Mouse (Mus musculus) ES-Bruce4 (cell line): ENCODE results near the gene Fgfr2. TPM values are rescaled to one million over a fixed set of nuclear protein-coding genes. Genes with fewer than 3 reads are reported as not detected.
"Not testable (repeated sequence)": the region's sequence is repeated elsewhere in the genome, so short reads cannot be mapped to it uniquely, and the experiment has no call there.

Experiments
- H3K27ac ChIP-seq: 2 replicates; pipeline ENCODE4 v1.5.1; 2012; ENCODE audit warnings: low read length, inconsistent platforms; ENCODE audit not compliant: insufficient read depth
- H3K27me3 ChIP-seq: 2 replicates; pipeline ENCODE4 v1.6.1; 2012; ENCODE audit warnings: mild to moderate bottlenecking, low read length, inconsistent platforms; ENCODE audit not compliant: control insufficient read depth, poor library complexity, insufficient read depth, severe bottlenecking
- H3K36me3 ChIP-seq: 2 replicates; pipeline ENCODE4 v1.6.1; 2012; ENCODE audit warnings: inconsistent platforms, mild to moderate bottlenecking, low read length, moderate library complexity; ENCODE audit not compliant: control insufficient read depth, poor library complexity, insufficient read depth, severe bottlenecking
- H3K4me1 ChIP-seq: one replicate; pipeline ENCODE4 v1.8.1; 2011; ENCODE audit warnings: low read length; ENCODE audit not compliant: control insufficient read depth, insufficient read depth
- H3K4me3 ChIP-seq: 2 replicates; pipeline ENCODE4 v1.5.1; 2011; ENCODE audit warnings: low read depth, mild to moderate bottlenecking, low read length
- H3K9ac ChIP-seq: 2 replicates; pipeline ENCODE4 v1.6.1; 2012; ENCODE audit warnings: low read depth, mild to moderate bottlenecking, inconsistent platforms; ENCODE audit not compliant: poor library complexity, severe bottlenecking
- H3K9me3 ChIP-seq: replicated peaks from 2 replicates; pipeline ENCODE4 v1.6.1; 2012; ENCODE audit warnings: mild to moderate bottlenecking, low read length, inconsistent platforms; ENCODE audit not compliant: control insufficient read depth, poor library complexity, insufficient read depth, severe bottlenecking
- CTCF ChIP-seq: IDR thresholded peaks from one replicate; pipeline ENCODE4 v1.8.1; 2011; ENCODE audit warnings: low read depth, low read length
- EP300 ChIP-seq: IDR thresholded peaks from 2 replicates; pipeline ENCODE4 v1.6.1; 2011; ENCODE audit warnings: low read depth, low read length; ENCODE audit not compliant: insufficient read depth
- POLR2A ChIP-seq: IDR thresholded peaks from one replicate; pipeline ENCODE4 v1.8.1; 2011; ENCODE audit warnings: low read length; ENCODE audit not compliant: insufficient read depth
- polyA plus RNA-seq: library from polyadenylated mRNA; stranded (reverse); fragments of >200 nt; gene quantifications from 2 replicates; pipeline ENCODE4 v1.2.4, GENCODE M21; 2011; ENCODE audit warnings: low read depth; ENCODE audit not compliant: missing spikeins, insufficient read depth, insufficient read length

Fgfr2 gene
- polyA plus RNA-seq, 1 experiment = 34.8 TPM

DNA sequence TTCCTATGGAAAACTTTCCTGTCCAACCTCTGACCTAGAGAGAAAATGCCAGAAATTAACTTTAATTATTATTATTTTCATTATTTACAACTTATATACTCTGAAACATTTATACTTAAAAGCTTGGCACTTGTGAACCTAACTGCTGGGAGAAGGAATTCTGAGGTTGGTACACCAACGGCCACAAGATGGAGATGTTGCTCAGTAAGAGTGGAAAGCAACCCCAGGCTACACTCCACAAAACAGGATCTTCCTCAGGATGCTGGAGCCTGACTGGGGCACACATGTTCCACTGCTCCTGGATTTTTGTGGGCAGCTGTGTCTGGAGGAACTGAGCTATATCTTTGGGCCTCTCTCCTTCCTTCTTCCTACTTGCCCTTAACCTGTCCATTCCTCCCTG is 1690.9 kb downstream of the Fgfr2 start:
- TF ChIP-seq POLR2A (no peak), EP300 (no peak), CTCF (peak; percentile 40)
- Histone ChIP-seq H3K9me3 (no peaks in the 10 kb centered on the region), H3K4me1 (no peaks in the 10 kb centered on the region), H3K27me3 (no peaks in the 10 kb centered on the region), H3K9ac (no peak overlapping the region), H3K36me3 (no peaks in the 10 kb centered on the region), H3K4me3 (no peak overlapping the region), H3K27ac (no peak overlapping the region)

DNA sequence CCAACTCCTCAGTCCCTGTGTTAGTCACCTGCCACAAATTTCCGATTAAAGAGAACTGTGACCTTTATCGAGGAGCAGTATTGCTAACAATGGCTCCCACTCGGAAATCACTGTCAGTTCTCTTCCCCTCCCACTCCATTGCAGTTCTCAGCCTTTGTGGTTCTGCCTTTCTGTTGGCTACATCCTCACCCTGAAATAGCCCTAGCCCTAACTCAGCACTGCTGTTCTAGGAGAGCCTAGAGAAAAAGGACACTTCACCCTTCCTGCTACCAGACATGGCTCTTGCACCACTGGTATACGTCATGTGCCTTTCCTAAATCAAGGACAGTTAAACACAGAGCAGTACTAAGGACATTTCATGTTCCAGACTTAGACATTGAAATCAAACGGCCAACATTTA is 1695.8 kb downstream of the Fgfr2 start:
- Histone ChIP-seq H3K9ac (no peak overlapping the region), H3K27ac (no peak overlapping the region)
- TF ChIP-seq POLR2A (no peak), CTCF (no peak), EP300 (no peak)

GRCm38 (mm10) chr7:131424912-131425311 is 1698.2 kb downstream of the Fgfr2 start:
- H3K27ac ChIP-seq = no peak overlapping the region

More for the DNA sequence above, 1695.8 kb downstream of the Fgfr2 start:
- Histone ChIP-seq H3K4me1 (no peaks in the 10 kb centered on the region), H3K27me3 (no peaks in the 10 kb centered on the region), H3K36me3 (no peaks in the 10 kb centered on the region), H3K4me3 (no peak overlapping the region), H3K9me3 (no peaks in the 10 kb centered on the region)

DNA sequence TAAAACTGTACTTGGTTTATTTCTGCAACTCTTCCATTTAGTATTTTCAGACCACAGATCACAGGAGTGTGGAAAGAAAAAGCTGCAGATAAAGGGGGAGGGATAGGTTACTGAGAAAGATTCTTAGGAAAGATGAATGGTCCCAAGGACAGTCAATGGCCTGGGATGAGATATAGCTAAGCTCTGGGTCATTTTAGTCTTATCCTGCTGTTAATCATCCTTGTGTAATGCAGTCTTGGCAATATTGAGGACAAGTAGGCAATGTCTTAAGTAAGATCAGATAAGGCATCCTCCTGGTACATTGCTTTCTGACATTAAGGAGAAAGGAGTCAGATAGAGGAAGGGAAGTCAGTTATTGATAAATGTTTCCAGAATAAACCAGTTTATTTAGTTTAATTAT is 1705.5 kb downstream of the Fgfr2 start:
- H3K36me3 ChIP-seq = no peaks in the 10 kb centered on the region
- H3K4me1 ChIP-seq = no peaks in the 10 kb centered on the region
- no peaks in the 10 kb centered on the region for H3K27me3 ChIP-seq
- H3K9ac ChIP-seq = no peak overlapping the region
- no peak overlapping the region for H3K4me3 ChIP-seq
- TF ChIP-seq EP300 (no peak), CTCF (no peak), POLR2A (no peak)
- no peak overlapping the region for H3K27ac ChIP-seq
- H3K9me3 ChIP-seq = no peaks in the 10 kb centered on the region

More at GRCm38 (mm10) chr7:131424912-131425311, 1698.2 kb downstream of the Fgfr2 start:
- Histone ChIP-seq H3K36me3 (no peaks in the 10 kb centered on the region), H3K9me3 (no peaks in the 10 kb centered on the region), H3K4me3 (no peak overlapping the region), H3K27me3 (no peaks in the 10 kb centered on the region), H3K9ac (no peak overlapping the region), H3K4me1 (no peaks in the 10 kb centered on the region)
- TF ChIP-seq CTCF (no peak), EP300 (no peak), POLR2A (no peak)

- not testable (repeated sequence) for H3K4me1 ChIP-seq, H3K9me3 ChIP-seq, H3K27me3 ChIP-seq, H3K9ac ChIP-seq, H3K4me3 ChIP-seq, H3K27ac ChIP-seq, H3K36me3 ChIP-seq
These were observed 1706.4 kb downstream of the Fgfr2 start for GRCm38 (mm10) chr7:131416742-131417141.

DNA sequence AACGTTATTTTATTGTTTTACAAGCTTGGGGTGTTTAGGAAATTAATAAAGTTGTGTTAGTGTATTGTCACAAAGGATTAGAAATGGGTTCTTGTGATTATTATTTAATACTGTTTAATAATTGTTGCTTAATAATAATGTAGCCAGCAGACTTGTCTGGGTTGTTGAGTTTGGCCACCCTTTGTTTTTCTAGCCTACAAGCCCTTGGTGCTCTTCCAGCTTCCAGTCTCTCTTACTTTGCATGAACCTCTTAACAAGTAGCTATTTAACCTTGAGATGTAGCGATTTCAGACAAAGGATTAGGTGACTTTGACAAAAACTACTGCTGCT is 1711.2 kb downstream of the Fgfr2 start:
- TF ChIP-seq CTCF = no peak
- TF ChIP-seq POLR2A = no peak
- TF ChIP-seq EP300 = no peak
- no peak overlapping the region for H3K4me3 ChIP-seq
- H3K27ac ChIP-seq = no peak overlapping the region
- no peaks in the 10 kb centered on the region for H3K36me3 ChIP-seq
- no peaks in the 10 kb centered on the region for H3K27me3 ChIP-seq
- no peaks in the 10 kb centered on the region for H3K4me1 ChIP-seq
- no peak overlapping the region for H3K9ac ChIP-seq
- no peaks in the 10 kb centered on the region for H3K9me3 ChIP-seq
